Mouse (Mus musculus): Measurements from ENCODE around the gene Pfkfb2. TPM values are rescaled to one million over a fixed set of nuclear protein-coding genes. Genes with fewer than 3 reads are reported as not detected.

Gene Pfkfb2
- polyA plus RNA-seq, 1 experiment, result 9.7 TPM

DNA sequence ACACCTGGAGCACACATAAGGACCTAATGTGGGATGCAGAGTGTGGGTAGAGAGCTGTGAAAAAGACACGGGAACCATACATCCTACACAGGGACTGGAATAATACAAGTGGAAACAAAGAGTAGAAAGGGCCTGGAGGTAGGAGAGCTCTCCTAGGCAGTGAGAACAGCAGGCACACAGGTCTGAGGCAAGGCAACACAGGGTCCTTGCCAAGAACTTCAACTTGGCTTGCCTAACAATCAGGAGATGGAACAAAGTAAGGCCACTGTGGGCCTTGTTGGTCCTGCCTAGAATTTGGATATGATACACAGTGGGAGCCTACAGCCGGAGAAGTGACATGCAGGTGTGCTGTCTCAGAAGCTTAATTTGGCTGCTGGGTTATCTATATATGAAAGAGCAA lies 40.9 kb upstream of the Pfkfb2 start:
- H3K9ac ChIP-seq (ENCODE audit: low read depth, poor library complexity, severe bottlenecking), result no peak overlapping the region
- no peaks in the 10 kb centered on the region for H3K9me3 ChIP-seq (replicated peaks; ENCODE audit: control insufficient read depth, insufficient read depth, low read length, poor library complexity, severe bottlenecking)
- no peaks in the 10 kb centered on the region for H3K27me3 ChIP-seq (ENCODE audit: control insufficient read depth, insufficient read depth, low read length, poor library complexity, severe bottlenecking)
- no peaks in the 10 kb centered on the region for H3K36me3 ChIP-seq (ENCODE audit: control insufficient read depth, insufficient read depth, low read length, poor library complexity, severe bottlenecking)
- TF ChIP-seq CTCF (IDR thresholded peaks at IDR 0.05; ENCODE audit: low read depth, low read length), result no peak
- no peak for TF ChIP-seq EP300 (IDR thresholded peaks at IDR 0.05; ENCODE audit: insufficient read depth, low read depth, low read length)
- no peak for TF ChIP-seq POLR2A (IDR thresholded peaks at IDR 0.05; ENCODE audit: insufficient read depth, low read length)
- H3K4me3 ChIP-seq (ENCODE audit: low read depth, low read length), result no peak overlapping the region
- no peak overlapping the region for H3K27ac ChIP-seq (ENCODE audit: insufficient read depth, low read length)
- no peaks in the 10 kb centered on the region for H3K4me1 ChIP-seq (ENCODE audit: control insufficient read depth, insufficient read depth, low read length)

DNA sequence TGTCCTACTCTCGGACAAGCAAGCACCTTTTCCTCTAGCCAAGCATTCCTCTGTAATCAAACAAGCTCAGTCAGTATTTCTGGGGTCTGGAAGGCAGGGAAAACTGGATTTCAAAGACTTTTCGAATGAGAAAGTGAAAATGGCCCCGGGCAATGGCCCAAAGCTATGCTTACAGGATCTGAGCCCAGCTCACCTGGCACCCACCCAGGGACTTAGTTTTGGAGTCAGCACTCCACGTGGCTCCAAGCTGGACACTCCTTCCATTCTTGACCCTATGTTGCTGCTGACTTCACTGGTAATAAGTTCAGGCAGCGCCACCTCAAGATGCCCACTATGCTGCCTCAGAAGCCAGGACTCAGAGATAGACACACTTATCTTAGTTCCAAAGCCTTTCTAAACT lies 38.0 kb upstream of the Pfkfb2 start:
- Histone ChIP-seq H3K4me3 (ENCODE audit: low read depth, low read length) (no peak overlapping the region), H3K9me3 (replicated peaks; ENCODE audit: control insufficient read depth, insufficient read depth, low read length, poor library complexity, severe bottlenecking) (no peaks in the 10 kb centered on the region), H3K9ac (ENCODE audit: low read depth, poor library complexity, severe bottlenecking) (no peak overlapping the region), H3K27me3 (ENCODE audit: control insufficient read depth, insufficient read depth, low read length, poor library complexity, severe bottlenecking) (no peaks in the 10 kb centered on the region), H3K4me1 (ENCODE audit: control insufficient read depth, insufficient read depth, low read length) (no peaks in the 10 kb centered on the region), H3K27ac (ENCODE audit: insufficient read depth, low read length) (no peak overlapping the region), H3K36me3 (ENCODE audit: control insufficient read depth, insufficient read depth, low read length, poor library complexity, severe bottlenecking) (no peaks in the 10 kb centered on the region)
- TF ChIP-seq POLR2A (IDR thresholded peaks at IDR 0.05; ENCODE audit: insufficient read depth, low read length) (no peak), CTCF (IDR thresholded peaks at IDR 0.05; ENCODE audit: low read depth, low read length) (no peak), EP300 (IDR thresholded peaks at IDR 0.05; ENCODE audit: insufficient read depth, low read depth, low read length) (no peak)

DNA sequence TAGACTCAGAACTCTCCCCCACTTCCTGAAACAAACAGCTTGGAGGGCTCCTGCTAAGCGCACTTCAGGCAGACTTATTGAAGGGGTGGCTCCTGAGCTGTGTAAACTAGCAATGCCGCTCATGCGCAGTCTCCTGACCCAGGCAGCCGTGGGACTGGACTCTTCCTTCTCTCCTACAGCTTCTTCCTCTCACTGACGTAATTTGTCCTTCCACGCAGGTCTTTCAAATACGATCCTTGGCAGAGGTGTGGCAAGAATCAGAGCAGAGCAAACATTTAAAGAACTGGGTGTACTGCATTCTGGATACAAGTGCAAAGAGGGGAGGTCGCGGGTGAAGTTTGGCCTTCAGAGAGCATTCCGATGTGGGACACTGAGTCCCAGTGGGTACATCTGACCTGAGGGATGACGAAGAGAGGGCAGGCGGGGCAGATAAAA lies 35.0 kb upstream of the Pfkfb2 start:
- no peak for TF ChIP-seq CTCF (IDR thresholded peaks at IDR 0.05; ENCODE audit: low read depth, low read length)
- no peak for TF ChIP-seq POLR2A (IDR thresholded peaks at IDR 0.05; ENCODE audit: insufficient read depth, low read length)
- no peak for TF ChIP-seq EP300 (IDR thresholded peaks at IDR 0.05; ENCODE audit: insufficient read depth, low read depth, low read length)
- Histone ChIP-seq H3K36me3 (ENCODE audit: control insufficient read depth, insufficient read depth, low read length, poor library complexity, severe bottlenecking) (no peaks in the 10 kb centered on the region), H3K9ac (ENCODE audit: low read depth, poor library complexity, severe bottlenecking) (no peak overlapping the region), H3K9me3 (replicated peaks; ENCODE audit: control insufficient read depth, insufficient read depth, low read length, poor library complexity, severe bottlenecking) (no peaks in the 10 kb centered on the region), H3K27me3 (ENCODE audit: control insufficient read depth, insufficient read depth, low read length, poor library complexity, severe bottlenecking) (no peaks in the 10 kb centered on the region), H3K4me1 (ENCODE audit: control insufficient read depth, insufficient read depth, low read length) (no peaks in the 10 kb centered on the region), H3K4me3 (ENCODE audit: low read depth, low read length) (no peak overlapping the region), H3K27ac (ENCODE audit: insufficient read depth, low read length) (no peak overlapping the region)

DNA sequence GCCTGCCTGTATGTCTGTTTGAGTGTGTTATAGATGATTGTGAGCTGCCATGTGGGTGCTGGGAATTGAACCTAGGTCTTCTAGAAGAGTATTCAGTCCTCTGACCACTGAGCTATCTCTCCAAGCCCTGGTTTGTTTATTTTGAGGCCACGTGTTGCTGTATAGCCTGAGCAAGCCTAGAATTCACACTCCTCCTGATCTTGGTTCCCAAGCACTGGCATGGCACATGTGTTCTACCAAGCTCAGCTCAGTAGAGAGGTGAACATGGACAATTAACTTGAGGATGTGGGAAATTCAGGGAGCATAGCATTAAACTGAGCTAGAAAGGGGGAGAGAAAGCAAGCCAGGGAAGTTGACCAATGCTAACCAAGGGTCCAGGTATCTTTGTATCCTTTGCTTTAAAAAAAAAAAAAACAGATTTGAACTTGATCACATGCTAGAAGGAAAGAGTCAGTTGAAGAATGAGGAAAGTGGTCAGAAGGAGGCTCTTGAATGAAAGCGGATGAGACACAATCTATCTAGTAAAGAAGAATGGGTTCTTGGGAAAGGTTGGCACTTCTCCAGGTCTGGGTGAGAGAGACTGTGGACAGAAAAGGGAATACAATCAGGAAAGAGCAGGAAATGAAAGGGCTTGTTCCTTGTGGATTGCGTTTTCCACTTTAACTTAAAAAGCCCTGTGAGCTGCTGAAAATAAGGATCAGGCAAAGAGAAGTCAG lies 33.1 kb upstream of the Pfkfb2 start:
- Histone ChIP-seq H3K27ac (ENCODE audit: insufficient read depth, low read length) (no peak overlapping the region), H3K4me1 (ENCODE audit: control insufficient read depth, insufficient read depth, low read length) (no peaks in the 10 kb centered on the region), H3K9me3 (replicated peaks; ENCODE audit: control insufficient read depth, insufficient read depth, low read length, poor library complexity, severe bottlenecking) (no peaks in the 10 kb centered on the region), H3K9ac (ENCODE audit: low read depth, poor library complexity, severe bottlenecking) (no peak overlapping the region), H3K36me3 (ENCODE audit: control insufficient read depth, insufficient read depth, low read length, poor library complexity, severe bottlenecking) (no peaks in the 10 kb centered on the region), H3K27me3 (ENCODE audit: control insufficient read depth, insufficient read depth, low read length, poor library complexity, severe bottlenecking) (no peaks in the 10 kb centered on the region), H3K4me3 (ENCODE audit: low read depth, low read length) (no peak overlapping the region)
- TF ChIP-seq EP300 (IDR thresholded peaks at IDR 0.05; ENCODE audit: insufficient read depth, low read depth, low read length) (no peak), POLR2A (IDR thresholded peaks at IDR 0.05; ENCODE audit: insufficient read depth, low read length) (no peak), CTCF (IDR thresholded peaks at IDR 0.05; ENCODE audit: low read depth, low read length) (no peak)

DNA sequence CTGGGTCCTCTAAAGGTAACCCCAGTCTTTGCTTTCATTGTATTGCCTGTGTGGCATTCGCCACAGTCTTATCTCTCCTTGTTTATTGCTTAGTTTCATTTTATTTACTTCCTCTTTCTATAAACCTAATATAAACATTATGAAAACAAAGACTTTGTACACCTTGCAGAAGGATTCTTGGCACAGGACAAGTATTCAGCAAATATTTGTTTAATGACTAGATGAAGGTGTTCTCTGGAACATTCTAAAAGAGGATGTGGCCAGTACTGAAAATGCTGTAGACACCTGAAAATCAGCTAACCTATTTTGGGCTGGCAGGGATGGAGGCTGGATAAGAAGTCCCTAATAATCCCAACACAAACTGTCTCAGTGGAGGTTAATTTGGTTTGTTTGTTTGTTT lies 32.5 kb upstream of the Pfkfb2 start:
- H3K27me3 ChIP-seq (ENCODE audit: control insufficient read depth, insufficient read depth, low read length, poor library complexity, severe bottlenecking), result no peaks in the 10 kb centered on the region
- H3K27ac ChIP-seq (ENCODE audit: insufficient read depth, low read length), result no peak overlapping the region
- no peaks in the 10 kb centered on the region for H3K9me3 ChIP-seq (replicated peaks; ENCODE audit: control insufficient read depth, insufficient read depth, low read length, poor library complexity, severe bottlenecking)
- H3K9ac ChIP-seq (ENCODE audit: low read depth, poor library complexity, severe bottlenecking), result no peak overlapping the region
- H3K36me3 ChIP-seq (ENCODE audit: control insufficient read depth, insufficient read depth, low read length, poor library complexity, severe bottlenecking), result no peaks in the 10 kb centered on the region
- no peak overlapping the region for H3K4me3 ChIP-seq (ENCODE audit: low read depth, low read length)
- TF ChIP-seq POLR2A (IDR thresholded peaks at IDR 0.05; ENCODE audit: insufficient read depth, low read length) (no peak), CTCF (IDR thresholded peaks at IDR 0.05; ENCODE audit: low read depth, low read length) (no peak), EP300 (IDR thresholded peaks at IDR 0.05; ENCODE audit: insufficient read depth, low read depth, low read length) (no peak)
- no peaks in the 10 kb centered on the region for H3K4me1 ChIP-seq (ENCODE audit: control insufficient read depth, insufficient read depth, low read length)

DNA sequence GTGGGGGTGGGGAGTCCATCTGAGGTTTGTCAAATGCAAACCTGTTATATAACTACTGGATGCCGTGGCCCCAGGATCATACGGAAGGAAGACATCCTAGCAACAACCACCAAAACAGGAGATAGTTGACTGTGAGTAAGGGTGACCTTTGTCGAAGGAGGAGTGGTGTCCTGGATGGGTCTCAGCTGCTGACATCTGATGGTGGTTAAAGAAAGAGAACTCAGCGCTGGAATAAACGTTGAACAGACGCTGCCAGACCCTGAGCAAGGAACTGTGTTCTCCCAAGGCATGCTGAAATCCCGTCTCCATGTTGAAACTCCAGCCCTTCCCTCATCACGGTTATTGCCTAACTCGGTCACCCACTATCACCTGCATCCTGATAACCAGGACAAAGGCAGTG lies 30.6 kb upstream of the Pfkfb2 start:
- H3K36me3 ChIP-seq (ENCODE audit: control insufficient read depth, insufficient read depth, low read length, poor library complexity, severe bottlenecking), result no peaks in the 10 kb centered on the region
- H3K27me3 ChIP-seq (ENCODE audit: control insufficient read depth, insufficient read depth, low read length, poor library complexity, severe bottlenecking), result no peaks in the 10 kb centered on the region
- H3K4me3 ChIP-seq (ENCODE audit: low read depth, low read length), result no peak overlapping the region
- no peak overlapping the region for H3K27ac ChIP-seq (ENCODE audit: insufficient read depth, low read length)
- H3K4me1 ChIP-seq (ENCODE audit: control insufficient read depth, insufficient read depth, low read length), result no peaks in the 10 kb centered on the region
- H3K9me3 ChIP-seq (replicated peaks; ENCODE audit: control insufficient read depth, insufficient read depth, low read length, poor library complexity, severe bottlenecking), result no peaks in the 10 kb centered on the region
- no peak overlapping the region for H3K9ac ChIP-seq (ENCODE audit: low read depth, poor library complexity, severe bottlenecking)
- no peak for TF ChIP-seq EP300 (IDR thresholded peaks at IDR 0.05; ENCODE audit: insufficient read depth, low read depth, low read length)
- TF ChIP-seq POLR2A (IDR thresholded peaks at IDR 0.05; ENCODE audit: insufficient read depth, low read length), result no peak

All from ES-Bruce4 (cell line).